26 mouse cellular contexts compared by ENCODE assay signal in genomic region chr12:110493597-110494369, GRCm38 (mm10). TPM values are rescaled to one million over a fixed set of nuclear protein-coding genes. Genes with fewer than 3 reads are reported as not detected.
A peak's percentile ranks its signal among the peaks of the same experiment; 100 is the strongest.
DNase-seq lines count a peak whose midpoint lies in the region; ATAC-seq lines count a peak whose summit lies in the region.
"Had no signal": no experiment of that assay in that cellular context is flagged by ENCODE, and none has a peak within 500 bp of the region (broad histone marks: within the 10 kb centered on the region; RNA-seq: fewer than 3 reads in every experiment).

No protein-coding gene starts in this region.

- H3K4me2 ChIP-seq in heart, embryonic 16.5 days (ENCODE audit: low read depth, low read length) = no peak overlapping the region
- H3K4me2 ChIP-seq: embryonic facial prominence, embryonic 12.5 days; embryonic facial prominence, embryonic 15.5 days; heart, embryonic 11.5 days; hindbrain, embryonic 13.5 days had no signal

- H3K27ac ChIP-seq in heart, embryonic 16.5 days (ENCODE audit: low read length) = peak overlapping the region; percentile 45
- no peak overlapping the region for H3K27ac ChIP-seq in heart, embryonic 10.5 days
- H3K27ac ChIP-seq: embryonic facial prominence, embryonic 12.5 days; embryonic facial prominence, embryonic 15.5 days; heart, adult 2 months; hindbrain, embryonic 10.5 days; hindbrain, embryonic 13.5 days had no signal

- H3K9ac ChIP-seq in heart, embryonic 16.5 days (ENCODE audit: low read length) = no peak overlapping the region
- H3K9ac ChIP-seq: embryonic facial prominence, embryonic 12.5 days; embryonic facial prominence, embryonic 15.5 days; forebrain, postnatal 0 days; hindbrain, embryonic 13.5 days had no signal

- no peaks in the 10 kb centered on the region for H3K27me3 ChIP-seq in heart, embryonic 16.5 days (ENCODE audit: control insufficient read depth, insufficient read depth, low read length)
- H3K27me3 ChIP-seq in heart, embryonic 10.5 days (ENCODE audit: insufficient read depth, poor library complexity, severe bottlenecking) = no peaks in the 10 kb centered on the region
- H3K27me3 ChIP-seq: embryonic facial prominence, embryonic 12.5 days; embryonic facial prominence, embryonic 15.5 days; hindbrain, embryonic 13.5 days; Patski had no signal

- H3K4me3 ChIP-seq in heart, embryonic 16.5 days (ENCODE audit: low read length) = no peak overlapping the region
- no peak overlapping the region for H3K4me3 ChIP-seq in heart, embryonic 10.5 days
- H3K4me3 ChIP-seq: embryonic facial prominence, embryonic 12.5 days; embryonic facial prominence, embryonic 15.5 days; heart, adult 2 months; hindbrain, embryonic 10.5 days; hindbrain, embryonic 13.5 days had no signal

- no peak for ATAC-seq in heart, embryonic 16.5 days (replicated peaks; ENCODE audit: extremely low read depth, insufficient read depth, low FRiP score)
- ATAC-seq: forebrain, embryonic 14.5 days; forebrain, postnatal 0 days; hindbrain, embryonic 16.5 days; Patski had no signal

- no peak for DNase-seq in heart, embryonic 10.5 days (ENCODE audit: low spot score)
- DNase-seq in thymus, postnatal 0 days (ENCODE audit: low spot score) = peak; percentile 70
- DNase-seq in thymus, postnatal 25 days = no peak
- peak; percentile 59 for DNase-seq in thymus, postnatal 14 days
- DNase-seq in gastrocnemius, postnatal 25 days = no peak
- DNase-seq in right cerebral cortex, postnatal 25 days = no peak
- DNase-seq: adrenal gland, postnatal 10 days; adrenal gland, postnatal 36 days; B cell, adult 2 months; cerebellum, adult 18-20 months; cerebellum, adult 9-10 months; cerebellum, postnatal 25 days; forebrain, postnatal 0 days; gastrocnemius, postnatal 36 days; heart, adult 2 months; heart, postnatal 10 days; heart, postnatal 36 days had no signal

- peaks cover 4% of the 10 kb centered on the region for H3K36me3 ChIP-seq in heart, embryonic 16.5 days (ENCODE audit: control insufficient read depth, insufficient read depth)
- peaks cover 23% of the 10 kb centered on the region for H3K36me3 ChIP-seq in heart, embryonic 10.5 days

- no peaks in the 10 kb centered on the region for H3K9me3 ChIP-seq in heart, embryonic 16.5 days (replicated peaks; ENCODE audit: control insufficient read depth, low read length)
- no peaks in the 10 kb centered on the region for H3K9me3 ChIP-seq in heart, embryonic 10.5 days
- H3K9me3 ChIP-seq: embryonic facial prominence, embryonic 12.5 days; hindbrain, embryonic 10.5 days; hindbrain, embryonic 13.5 days had no signal

- 87% methylated on average over 13 of the region's 13 CpGs for WGBS in heart, embryonic 16.5 days
- 94% methylated on average over 13 of the region's 13 CpGs for WGBS in heart, embryonic 10.5 days

- H3K4me1 ChIP-seq in heart, embryonic 16.5 days (ENCODE audit: control insufficient read depth, insufficient read depth, low read length) = peaks cover 49% of the 10 kb centered on the region
- H3K4me1 ChIP-seq in heart, embryonic 10.5 days = peaks cover 59% of the 10 kb centered on the region

RNA-seq across cellular contexts. Expression of gene Ppp2r5c, which starts 46.9 kb away (rescaled TPM):
- 130 and 132 TPM in 2 replicates for polyA plus RNA-seq in heart, embryonic 16.5 days (2015; fragmentation: Nextera tagmentation; extraction: Ambion mirVana)
- polyA plus RNA-seq in heart, embryonic 10.5 days (2016; fragmentation: Nextera tagmentation; extraction: Ambion mirVana) = 136 and 146 TPM in 2 replicates
- polyA plus RNA-seq in thymus, postnatal 0 days (2015; fragmentation: Nextera tagmentation; extraction: Ambion mirVana) = 309 and 319 TPM in 2 replicates
- total RNA-seq in gastrocnemius, postnatal 25 days (2021) = 10 to 100 TPM; 64.0 to 65.0 TPM

Comparison
In these comparisons a context has a peak if more than half of its experiments do, and no peak if none do; other contexts are left out.
1. DNase-seq: peak in thymus, postnatal 0 days (single experiment) and thymus, postnatal 14 days (single experiment); none in heart, embryonic 10.5 days (single experiment), thymus, postnatal 25 days (single experiment), gastrocnemius, postnatal 25 days (single experiment) and right cerebral cortex, postnatal 25 days (single experiment).